Mouse (Mus musculus) heart, postnatal 0 days (tissue): ENCODE results near the gene Gatd1. TPM values are rescaled to one million over a fixed set of nuclear protein-coding genes. Genes with fewer than 3 reads are reported as not detected.

ENCODE experiments used
- ATAC-seq: fragments of 200-750 bp; cut with Nextera tagmentation; 2 replicates; pipeline ENCODE4 v1.8.0; 2017; ENCODE audit warnings: low read depth, moderate number of reproducible peaks, moderate library complexity; ENCODE audit not compliant: insufficient read depth
- DNase-seq: peaks from one replicate; pipeline ENCODE4 v3.0.0-alpha.2; 2016; ENCODE audit warnings: low spot score
- H3K27ac ChIP-seq: fragments of 300-500 bp; sonication (generic); 2 replicates; pipeline ENCODE4 v1.5.1; 2014; ENCODE audit warnings: low read depth, mild to moderate bottlenecking
- H3K27me3 ChIP-seq: fragments of 300-500 bp; sonication (generic); 2 replicates; pipeline ENCODE4 v1.6.1; 2014; ENCODE audit warnings: low read length, mixed read lengths; ENCODE audit not compliant: control insufficient read depth, insufficient read depth
- H3K36me3 ChIP-seq: fragments of 300-500 bp; sonication (generic); replicated peaks from 2 replicates; pipeline ENCODE4 v1.6.1; 2014; ENCODE audit warnings: low read length, mixed read lengths; ENCODE audit not compliant: control insufficient read depth, insufficient read depth
- H3K4me1 ChIP-seq: fragments of 300-500 bp; sonication (generic); 2 replicates; pipeline ENCODE4 v1.6.1; 2014; ENCODE audit warnings: antibody characterized with exemption; ENCODE audit not compliant: control insufficient read depth, insufficient read depth
- H3K4me2 ChIP-seq: fragments of 300-500 bp; sonication (generic); 2 replicates; pipeline ENCODE4 v1.6.1; 2014; ENCODE audit warnings: low read depth, mild to moderate bottlenecking, low read length, moderate library complexity
- H3K4me3 ChIP-seq: fragments of 300-500 bp; sonication (generic); 2 replicates; pipeline ENCODE4 v1.5.1; 2014; ENCODE audit warnings: low read depth, low read length
- H3K9ac ChIP-seq: fragments of 300-500 bp; sonication (generic); replicated peaks from 2 replicates; pipeline ENCODE4 v1.6.1; 2014; ENCODE audit warnings: low read depth, low read length, mixed read lengths
- H3K9me3 ChIP-seq: fragments of 300-500 bp; sonication (generic); replicated peaks from 2 replicates; pipeline ENCODE4 v1.6.1; 2016; ENCODE audit warnings: low read length; ENCODE audit not compliant: control insufficient read depth
- CTCF ChIP-seq: IDR thresholded peaks from 2 replicates; pipeline ENCODE4 v1.5.1; 2016; ENCODE audit warnings: antibody characterized with exemption, control low read depth, low read depth
- EP300 ChIP-seq: IDR thresholded peaks from 2 replicates; pipeline ENCODE4 v1.6.1; 2016; ENCODE audit warnings: antibody characterized with exemption, low read depth
- WGBS: fragments of 180-500 bp; shearing (Covaris S2); extraction: QIAGEN DNeasy Blood & Tissue Kit; methylation state at CpG from one replicate; pipeline ENCODE4 v1.1.7; 2014; 5-methylcytosine and 5-hydroxymethylcytosine counted together
- polyA plus RNA-seq: library from polyadenylated mRNA; unstranded; fragments of >200 nt; fragmentation: Nextera tagmentation; extraction: Ambion mirVana; gene quantifications from 2 replicates; pipeline ENCODE4 v1.2.1, GENCODE M21; 2015
- total RNA-seq: library from RNA; depleted of rRNA; stranded (reverse); fragments of >200 nt; gene quantifications from 2 replicates; pipeline ENCODE4 v1.2.3, GENCODE M21; 2014; ENCODE audit warnings: low replicate concordance

Gene Gatd1
- total and polyA plus RNA-seq, 2 experiments from 2014 or later = 19.9 to 29.4 TPM

GRCm38 (mm10) chr7:141429310-141429709 lies 15.4 kb upstream of the Gatd1 start, which contains the start of gene Cend1:
Gene Cend1 (minus strand): TSS chr7:141429491.
- Histone ChIP-seq H3K9ac (peak within 1 kb of the TSS; percentile 9; the same call in 1 of the 2 replicates), H3K4me3 (no peak within 1 kb of the TSS), H3K9me3 (no peaks in the 10 kb centered on the region), H3K27ac (no peak within 1 kb of the TSS), H3K4me1 (peaks cover 10% of the 10 kb centered on the region), H3K27me3 (no peaks in the 10 kb centered on the region), H3K4me2 (peak within 1 kb of the TSS; percentile 29), H3K36me3 (peaks cover 20% of the 10 kb centered on the region)
- 0 out of 2 replicates have a peak, but pooled peaks have one; percentile 14 for ATAC-seq
- no peak for DNase-seq
- TF ChIP-seq CTCF (no peak), EP300 (no peak)
- WGBS = 8% methylated on average over 19 of the region's 19 CpGs

- Histone ChIP-seq H3K36me3 (peaks cover 20% of the 10 kb centered on the region), H3K4me1 (peaks cover 5% of the 10 kb centered on the region; the same call in 1 of the 2 replicates), H3K27me3 (no peaks in the 10 kb centered on the region), H3K9me3 (no peaks in the 10 kb centered on the region), H3K4me3 (no peak overlapping the region), H3K4me2 (no peak overlapping the region), H3K27ac (no peak overlapping the region), H3K9ac (no peak overlapping the region)
- no peak for DNase-seq
- TF ChIP-seq CTCF (no peak), EP300 (no peak)
- no peak for ATAC-seq
- WGBS = 56% methylated on average over 5 of the region's 5 CpGs
Measured at GRCm38 (mm10) chr7:141428701-141429100, 14.8 kb upstream of the Gatd1 start.

DNA sequence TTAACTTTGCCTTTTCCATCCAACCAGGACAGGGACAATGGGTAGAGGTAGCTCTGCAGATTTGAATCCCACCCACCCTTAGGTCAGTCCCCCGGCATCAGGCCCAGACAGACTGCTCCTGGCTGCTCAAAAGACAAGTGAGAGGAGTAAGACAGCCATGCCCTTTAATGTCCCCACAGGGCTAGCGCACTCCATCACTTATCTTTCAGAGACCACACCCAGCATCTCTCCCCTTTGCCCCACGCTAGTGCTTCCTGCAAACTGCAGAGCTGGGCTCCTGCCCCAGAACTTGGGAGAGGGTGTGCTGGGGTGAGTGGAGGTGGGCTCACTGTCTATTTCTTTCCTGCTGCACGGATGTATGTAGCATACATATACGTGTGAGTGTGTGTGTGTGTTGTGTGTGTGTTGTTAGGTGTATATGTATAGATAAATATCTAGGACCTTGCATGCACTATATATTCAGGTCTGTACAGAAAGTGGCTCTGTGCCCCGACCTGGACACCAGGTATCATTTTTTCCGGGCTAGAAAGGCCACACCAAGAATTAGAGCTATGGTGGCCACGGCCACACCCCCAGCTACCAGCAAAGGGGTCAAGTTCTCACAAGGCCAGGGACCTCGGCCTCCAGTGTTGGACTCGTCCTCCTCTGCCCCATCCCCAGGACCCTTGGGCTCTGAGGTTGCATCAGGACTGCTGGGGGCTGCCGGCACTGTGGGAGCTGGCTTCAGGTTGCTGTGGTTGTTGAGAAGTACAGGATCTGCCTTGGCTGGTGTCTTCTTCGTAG lies 13.2 kb upstream of the Gatd1 start:
- no peak for TF ChIP-seq CTCF
- TF ChIP-seq EP300 = no peak
- Histone ChIP-seq H3K9me3 (no peaks in the 10 kb centered on the region), H3K4me3 (no peak overlapping the region), H3K4me2 (no peak overlapping the region), H3K9ac (no peak overlapping the region), H3K4me1 (peaks cover 5% of the 10 kb centered on the region; the same call in 1 of the 2 replicates), H3K36me3 (peaks cover 20% of the 10 kb centered on the region), H3K27me3 (no peaks in the 10 kb centered on the region), H3K27ac (no peak overlapping the region)
- ATAC-seq (no peak), DNase-seq (no peak)
- 81% methylated on average over 12 of the region's 12 CpGs for WGBS

- no peak for DNase-seq
- no peaks in the 10 kb centered on the region for H3K27me3 ChIP-seq
- H3K9me3 ChIP-seq = no peaks in the 10 kb centered on the region
- no peak overlapping the region for H3K9ac ChIP-seq
- H3K4me3 ChIP-seq = no peak overlapping the region
- H3K4me2 ChIP-seq = no peak overlapping the region
- ATAC-seq = no peak
- 59% methylated on average over 4 of the region's 4 CpGs for WGBS
- no peaks in the 10 kb centered on the region for H3K36me3 ChIP-seq
- H3K4me1 ChIP-seq = 0 out of 2 replicates have a peak, but pooled peaks cover 2% of the 10 kb centered on the region
- TF ChIP-seq EP300 = no peak
- no peak for TF ChIP-seq CTCF
- H3K27ac ChIP-seq = no peak overlapping the region
Measured at GRCm38 (mm10) chr7:141423811-141424210, 9.9 kb upstream of the Gatd1 start.

DNA sequence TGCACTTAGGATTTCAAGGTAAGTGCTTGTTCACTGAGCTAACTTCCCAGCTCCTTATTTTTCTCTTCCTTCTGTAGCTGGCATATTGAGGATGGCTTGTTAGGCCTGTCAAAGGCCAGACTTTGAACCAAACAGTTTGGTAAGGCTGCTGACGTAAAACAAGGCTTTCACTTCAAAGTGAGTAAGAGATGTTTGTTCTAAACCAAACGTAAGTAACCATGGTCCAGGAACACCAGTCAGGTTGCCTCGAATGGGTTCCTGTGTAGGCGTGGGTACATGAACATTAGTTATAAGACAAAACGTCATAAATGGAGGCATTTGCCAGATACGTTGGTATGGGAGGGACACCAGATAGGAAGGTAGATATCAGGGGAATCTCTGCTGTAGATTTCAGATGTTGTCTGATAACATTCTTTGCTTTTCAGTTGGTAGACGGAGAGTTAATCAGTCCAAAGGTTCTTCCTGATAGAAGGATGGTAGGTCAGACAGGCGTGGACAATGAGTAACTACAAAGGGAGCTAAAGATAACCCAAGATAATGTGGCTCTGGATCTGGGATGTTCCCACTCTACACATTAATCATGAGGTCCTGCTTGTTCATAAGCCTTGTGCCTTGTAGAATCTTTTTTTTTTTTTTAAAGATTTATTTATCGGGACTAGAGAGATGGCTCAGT lies 6.2 kb upstream of the Gatd1 start:
- Histone ChIP-seq H3K36me3 (no peaks in the 10 kb centered on the region), H3K4me3 (no peak overlapping the region), H3K27me3 (no peaks in the 10 kb centered on the region), H3K9ac (no peak overlapping the region), H3K9me3 (no peaks in the 10 kb centered on the region), H3K27ac (no peak overlapping the region), H3K4me2 (no peak overlapping the region), H3K4me1 (no peaks in the 10 kb centered on the region)
- no peak for ATAC-seq
- 66% methylated on average over 9 of the region's 9 CpGs for WGBS
- DNase-seq = no peak
- TF ChIP-seq CTCF (no peak), EP300 (no peak)
